Mouse (Mus musculus) hematopoietic multipotent progenitor cell, adult 10-12 weeks (in vitro differentiated cells): ENCODE results near the gene Cops3. TPM values are rescaled to one million over a fixed set of nuclear protein-coding genes. Genes with fewer than 3 reads are reported as not detected.

ENCODE experiments used
- polyA plus RNA-seq: library from polyadenylated mRNA; stranded (reverse); fragments of >175 nt; gene quantifications from 2 replicates; pipeline ENCODE4 v1.2.3, GENCODE M21; 2012; ENCODE audit warnings: low replicate concordance

Cops3 gene
- 11.0 and 14.2 TPM in 2 replicates for polyA plus RNA-seq

GRCm38 (mm10) chr11:59839459-59840126 lies at the start of gene Cops3:
Gene Cops3 (minus strand): TSS chr11:59839838.

GRCm38 (mm10) chr11:59839008-59839458 lies 605 bp downstream of the Cops3 start, which contains the start of gene Nt5m:
Gene Nt5m (plus strand): TSS chr11:59839447.

GRCm38 (mm10) chr11:59809670-59810474 lies 29.8 kb downstream of the Cops3 start, which contains the start of gene Flcn:
Gene Flcn (minus strand): TSS chr11:59810016.

GRCm38 (mm10) chr11:59787199-59787781 lies 52.3 kb downstream of the Cops3 start, which contains the start of gene Pld6:
Gene Pld6 (minus strand): TSS chr11:59787645.

Other genes starting within 250 kb of the Cops3 start
- gene Olfr223, start 246.5 kb downstream of the Cops3 start, polyA plus RNA-seq = not detected in 2 replicates
- 41.2 and 67.7 TPM in 2 replicates for gene Mprip, start 178.5 kb downstream of the Cops3 start, polyA plus RNA-seq
- gene Pld6, start 52.2 kb downstream of the Cops3 start, polyA plus RNA-seq = 0.10 and 0.17 TPM in 2 replicates
- 21.5 and 55.5 TPM in 2 replicates for gene Flcn, start 29.8 kb downstream of the Cops3 start, polyA plus RNA-seq
- gene Nt5m, start 391 bp downstream of the Cops3 start, polyA plus RNA-seq = 8.8 and 13.7 TPM in 2 replicates
- 18.5 and 30.9 TPM in 2 replicates for gene Med9, start 108.4 kb upstream of the Cops3 start, polyA plus RNA-seq
- 0.07 and 0.11 TPM in 2 replicates for gene Rasd1, start 125.1 kb upstream of the Cops3 start, polyA plus RNA-seq
- gene Pemt, start 206.7 kb upstream of the Cops3 start, polyA plus RNA-seq = 0.73 and 3.8 TPM in 2 replicates